Mouse (Mus musculus): ENCODE data around the gene Krt79. TPM values are rescaled to one million over a fixed set of nuclear protein-coding genes. Genes with fewer than 3 reads are reported as not detected.

Gene Krt79
- polyA plus RNA-seq, 1 experiment from 2014 or later: 0.80 TPM

DNA sequence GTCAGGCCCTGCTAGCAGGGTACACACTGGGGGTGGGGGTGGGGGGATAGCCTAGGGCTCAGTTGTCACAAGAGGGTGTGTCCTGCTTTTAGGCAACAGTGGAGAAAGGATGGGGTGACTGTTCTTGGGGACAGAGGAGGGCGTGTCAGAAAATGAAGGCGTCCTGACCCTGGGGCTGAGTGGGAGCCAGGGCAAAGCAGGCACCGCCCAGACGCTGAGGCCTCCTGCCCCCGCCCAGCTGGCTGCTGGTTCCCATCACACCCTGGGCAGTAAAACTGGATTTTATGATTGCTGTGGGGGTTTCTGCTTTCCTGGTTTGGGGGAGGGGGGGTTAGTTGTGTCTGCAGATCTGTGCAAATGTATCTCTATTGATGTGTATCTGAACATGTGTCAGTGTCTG lies 35.9 kb upstream of the Krt79 start:
- H3K27ac ChIP-seq (ENCODE audit: low read length): peak overlapping the region; percentile 88
- peak overlapping the region; percentile 49; the same call in 1 of the 2 replicates for H3K9ac ChIP-seq (ENCODE audit: low read length)
- no peak overlapping the region for H3K4me2 ChIP-seq (ENCODE audit: low read depth, low read length)
- no peak overlapping the region for H3K4me3 ChIP-seq (ENCODE audit: low read length)
- no peak for ATAC-seq (ENCODE audit: low read depth)
- WGBS: 51% methylated on average over 5 of the region's 5 CpGs
- H3K27me3 ChIP-seq (ENCODE audit: control insufficient read depth, insufficient read depth, low read depth, low read length): no peaks in the 10 kb centered on the region; the same call in 1 of the 2 replicates
- no peaks in the 10 kb centered on the region for H3K36me3 ChIP-seq (ENCODE audit: control insufficient read depth, insufficient read depth, low read length)
- peaks cover 36% of the 10 kb centered on the region for H3K4me1 ChIP-seq (replicated peaks; ENCODE audit: control insufficient read depth, insufficient read depth, low read length)
- H3K9me3 ChIP-seq (ENCODE audit: control insufficient read depth, low read length): no peaks in the 10 kb centered on the region

DNA sequence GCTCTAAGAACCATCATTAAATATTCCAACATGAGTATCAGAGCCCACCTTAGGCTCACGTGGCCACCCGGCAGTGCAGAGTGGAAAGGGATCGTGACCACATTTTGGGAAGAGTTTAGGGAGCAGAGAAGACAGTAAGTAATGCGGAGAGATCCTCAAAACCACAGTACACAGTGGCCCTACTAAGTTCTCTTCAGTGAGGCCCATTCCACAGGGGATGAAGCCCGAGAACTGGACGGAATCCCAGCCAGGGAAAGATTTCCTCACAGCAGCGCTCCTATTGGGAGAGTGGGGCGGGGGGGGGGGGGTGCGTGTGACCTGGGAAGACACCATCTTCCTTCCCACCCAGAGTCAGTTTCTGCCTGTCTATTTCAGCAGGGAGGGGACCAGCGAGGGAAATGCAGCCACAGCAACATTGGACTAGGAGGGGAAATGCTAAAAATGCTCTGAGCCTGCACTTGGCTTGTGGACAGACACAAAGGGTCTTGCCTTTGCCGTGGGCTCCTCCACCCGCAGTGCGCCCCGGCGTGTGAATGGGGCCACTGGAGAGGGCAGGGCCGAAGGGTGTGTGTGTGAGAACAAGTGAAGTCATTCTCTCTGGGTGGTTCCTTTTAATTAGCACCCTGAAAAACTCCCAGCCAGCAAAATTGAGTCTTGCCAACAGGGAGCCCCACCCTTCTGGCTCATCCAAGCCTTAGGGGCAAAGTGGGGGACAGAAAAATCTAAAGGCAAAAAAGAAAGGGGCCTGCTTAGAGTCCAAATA lies 34.1 kb upstream of the Krt79 start:
- no peak for ATAC-seq (ENCODE audit: low read depth)
- WGBS: 56% methylated on average over 15 of the region's 16 CpGs
- Histone ChIP-seq H3K36me3 (ENCODE audit: control insufficient read depth, insufficient read depth, low read length) (no peaks in the 10 kb centered on the region), H3K27me3 (ENCODE audit: control insufficient read depth, insufficient read depth, low read depth, low read length) (no peaks in the 10 kb centered on the region; the same call in 1 of the 2 replicates), H3K4me1 (replicated peaks; ENCODE audit: control insufficient read depth, insufficient read depth, low read length) (peaks cover 38% of the 10 kb centered on the region), H3K4me3 (ENCODE audit: low read length) (no peak overlapping the region), H3K4me2 (ENCODE audit: low read depth, low read length) (no peak overlapping the region), H3K9ac (ENCODE audit: low read length) (0 out of 2 replicates have a peak overlapping the region, but pooled peaks have one; percentile 23), H3K27ac (ENCODE audit: low read length) (peak overlapping the region; percentile 16), H3K9me3 (ENCODE audit: control insufficient read depth, low read length) (no peaks in the 10 kb centered on the region)

DNA sequence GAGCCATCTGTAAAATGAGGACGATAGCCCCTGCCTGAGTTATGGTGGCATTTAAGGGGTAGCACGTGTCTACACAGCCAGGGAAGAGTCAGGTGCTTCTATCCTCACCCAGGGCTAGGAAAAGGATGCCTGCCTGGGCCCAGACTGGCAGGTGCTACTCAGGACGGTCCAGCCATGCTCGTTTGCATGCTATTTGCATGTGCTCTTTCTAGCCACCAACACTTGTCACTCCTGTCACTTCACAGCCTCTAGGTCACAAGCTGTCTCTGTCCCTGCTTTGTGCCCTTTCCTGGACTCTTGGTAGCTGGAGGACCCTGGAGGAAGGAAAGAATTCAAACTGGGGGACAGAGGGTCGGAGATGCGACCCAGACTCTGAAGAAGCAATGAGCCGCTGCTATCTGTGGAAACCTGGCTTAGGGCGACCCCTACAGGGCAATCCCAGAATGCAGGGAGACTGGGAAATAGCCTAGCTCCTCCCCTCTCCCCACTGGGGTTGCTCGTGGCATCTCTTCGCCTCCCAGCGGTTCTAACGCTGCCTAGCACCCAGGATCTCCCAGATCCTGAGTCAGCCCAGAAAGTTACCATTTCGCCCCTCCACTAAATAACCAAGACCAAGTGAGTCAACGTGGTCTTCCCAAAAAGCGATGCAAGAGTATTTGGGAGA lies 33.4 kb upstream of the Krt79 start:
- Histone ChIP-seq H3K9me3 (ENCODE audit: control insufficient read depth, low read length) (no peaks in the 10 kb centered on the region), H3K36me3 (ENCODE audit: control insufficient read depth, insufficient read depth, low read length) (no peaks in the 10 kb centered on the region), H3K4me1 (replicated peaks; ENCODE audit: control insufficient read depth, insufficient read depth, low read length) (peaks cover 38% of the 10 kb centered on the region), H3K4me2 (ENCODE audit: low read depth, low read length) (no peak overlapping the region), H3K4me3 (ENCODE audit: low read length) (no peak overlapping the region), H3K27ac (ENCODE audit: low read length) (peak overlapping the region; percentile 16; the same call in 1 of the 2 replicates), H3K9ac (ENCODE audit: low read length) (no peak overlapping the region), H3K27me3 (ENCODE audit: control insufficient read depth, insufficient read depth, low read depth, low read length) (no peaks in the 10 kb centered on the region; the same call in 1 of the 2 replicates)
- ATAC-seq (ENCODE audit: low read depth): peak; percentile 35; the same call in 1 of the 2 replicates
- 8% methylated on average over 15 of the region's 15 CpGs for WGBS

DNA sequence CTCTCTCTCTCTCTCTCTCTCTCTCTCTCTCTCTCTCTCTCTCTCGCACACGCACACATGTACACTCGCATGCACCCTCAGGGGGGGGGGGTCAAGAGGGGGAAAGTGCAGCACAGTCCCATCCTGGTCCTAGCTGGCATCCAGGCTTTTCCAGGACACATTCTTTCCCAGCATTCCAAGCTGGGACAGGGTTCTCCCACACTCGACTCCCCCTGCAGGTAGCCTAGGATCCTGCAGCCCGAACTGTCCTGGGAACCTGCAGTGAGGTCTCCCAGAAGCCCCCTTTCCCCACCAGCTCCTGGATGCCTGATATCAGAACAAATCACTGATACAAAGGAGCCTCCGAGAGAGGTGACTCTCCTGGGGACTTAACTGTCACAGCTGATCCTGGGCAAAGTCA lies 30.4 kb upstream of the Krt79 start:
- 0 out of 2 replicates have a peak overlapping the region, but pooled peaks have one; percentile 30 for H3K9ac ChIP-seq (ENCODE audit: low read length)
- no peaks in the 10 kb centered on the region for H3K9me3 ChIP-seq (ENCODE audit: control insufficient read depth, low read length)
- 4% methylated on average over 3 of the region's 6 CpGs for WGBS
- H3K27me3 ChIP-seq (ENCODE audit: control insufficient read depth, insufficient read depth, low read depth, low read length): no peaks in the 10 kb centered on the region; the same call in 1 of the 2 replicates
- H3K36me3 ChIP-seq (ENCODE audit: control insufficient read depth, insufficient read depth, low read length): no peaks in the 10 kb centered on the region
- no peak overlapping the region for H3K27ac ChIP-seq (ENCODE audit: low read length)
- H3K4me1 ChIP-seq (replicated peaks; ENCODE audit: control insufficient read depth, insufficient read depth, low read length): peaks cover 14% of the 10 kb centered on the region
- ATAC-seq (ENCODE audit: low read depth): no peak
- no peak overlapping the region for H3K4me2 ChIP-seq (ENCODE audit: low read depth, low read length)
- no peak overlapping the region for H3K4me3 ChIP-seq (ENCODE audit: low read length)

DNA sequence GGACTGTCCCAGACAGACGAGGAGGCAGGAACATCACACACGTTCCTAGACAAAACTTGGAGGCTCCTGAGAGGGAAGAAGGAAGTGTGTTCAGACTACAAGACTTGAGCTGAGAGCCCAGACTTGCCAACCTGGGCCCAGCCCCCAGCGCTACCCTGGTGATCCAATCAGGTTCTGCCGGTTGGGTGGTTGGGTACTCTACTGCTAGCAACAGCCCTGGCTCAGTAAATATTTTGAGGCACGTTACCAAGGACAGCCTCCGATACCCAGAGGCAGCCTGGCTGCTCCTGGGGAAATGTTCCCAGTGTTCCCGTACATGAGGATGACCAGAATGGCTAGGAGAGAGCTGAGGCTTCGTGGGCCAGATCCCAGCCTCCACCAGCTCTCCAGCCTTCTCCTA lies 26.7 kb upstream of the Krt79 start:
- ATAC-seq (ENCODE audit: low read depth): peak; percentile 86
- Histone ChIP-seq H3K4me1 (replicated peaks; ENCODE audit: control insufficient read depth, insufficient read depth, low read length) (peaks cover 7% of the 10 kb centered on the region; the same call in 1 of the 2 replicates), H3K27me3 (ENCODE audit: control insufficient read depth, insufficient read depth, low read depth, low read length) (no peaks in the 10 kb centered on the region), H3K27ac (ENCODE audit: low read length) (peak overlapping the region; percentile 4; the same call in 1 of the 2 replicates), H3K4me3 (ENCODE audit: low read length) (no peak overlapping the region), H3K4me2 (ENCODE audit: low read depth, low read length) (no peak overlapping the region), H3K9ac (ENCODE audit: low read length) (no peak overlapping the region), H3K36me3 (ENCODE audit: control insufficient read depth, insufficient read depth, low read length) (no peaks in the 10 kb centered on the region), H3K9me3 (ENCODE audit: control insufficient read depth, low read length) (no peaks in the 10 kb centered on the region)
- WGBS: 58% methylated on average over 8 of the region's 8 CpGs

DNA sequence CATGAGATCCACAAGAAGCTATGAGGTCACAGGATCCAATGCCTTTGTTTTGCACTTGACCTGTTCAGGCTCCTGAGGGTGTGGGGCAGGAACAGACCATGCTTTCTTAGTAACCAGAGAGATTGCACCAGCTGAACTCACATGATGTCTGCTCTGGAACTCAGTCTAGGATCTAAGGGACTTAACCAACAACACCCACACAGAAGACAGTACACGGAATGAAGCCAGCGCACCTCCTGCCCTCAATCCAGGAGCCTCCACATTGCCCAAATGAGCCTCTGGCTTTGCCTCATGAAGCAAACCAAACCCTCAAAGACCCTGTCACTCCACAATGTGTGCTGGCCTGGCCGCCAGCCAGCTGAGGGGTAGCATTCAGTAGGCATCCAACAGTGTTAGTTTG lies 18.8 kb upstream of the Krt79 start:
- Histone ChIP-seq H3K4me1 (replicated peaks; ENCODE audit: control insufficient read depth, insufficient read depth, low read length) (no peaks in the 10 kb centered on the region), H3K4me3 (ENCODE audit: low read length) (no peak overlapping the region), H3K9ac (ENCODE audit: low read length) (no peak overlapping the region), H3K36me3 (ENCODE audit: control insufficient read depth, insufficient read depth, low read length) (no peaks in the 10 kb centered on the region), H3K4me2 (ENCODE audit: low read depth, low read length) (no peak overlapping the region), H3K27ac (ENCODE audit: low read length) (no peak overlapping the region), H3K27me3 (ENCODE audit: control insufficient read depth, insufficient read depth, low read depth, low read length) (no peaks in the 10 kb centered on the region), H3K9me3 (ENCODE audit: control insufficient read depth, low read length) (no peaks in the 10 kb centered on the region)
- WGBS: 88% methylated on average over 3 of the region's 3 CpGs
- no peak for ATAC-seq (ENCODE audit: low read depth)

DNA sequence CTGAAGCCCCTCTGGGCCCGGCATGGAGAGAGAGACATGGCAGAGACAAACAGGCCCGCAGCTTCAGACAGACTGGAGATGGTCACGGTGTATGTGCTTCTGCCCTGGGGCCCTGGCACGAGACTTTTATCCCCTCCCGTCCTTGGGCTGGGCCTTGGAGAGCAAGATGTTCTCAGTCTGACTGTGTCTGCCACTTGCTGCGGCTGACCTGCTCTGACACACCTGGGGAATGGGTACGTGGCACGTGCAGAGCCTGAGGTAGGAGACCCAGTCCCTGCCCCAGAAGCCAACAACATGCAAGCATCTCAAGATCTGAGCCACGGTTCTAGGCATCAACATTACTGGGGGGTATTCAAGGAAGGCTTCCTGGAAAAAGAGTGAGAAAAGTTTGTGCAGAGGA lies 14.1 kb upstream of the Krt79 start, which contains the start of gene Krt78:
TSS of gene Krt78 (minus strand) at position 101 of the 400 bp plus-strand sequence.
- ATAC-seq (ENCODE audit: low read depth): no peak
- H3K4me3 ChIP-seq (ENCODE audit: low read length): no peak within 1 kb of the TSS
- no peak within 1 kb of the TSS for H3K9ac ChIP-seq (ENCODE audit: low read length)
- WGBS: 78% methylated on average over 9 of the region's 9 CpGs
- no peaks in the 10 kb centered on the region for H3K36me3 ChIP-seq (ENCODE audit: control insufficient read depth, insufficient read depth, low read length)
- no peaks in the 10 kb centered on the region for H3K9me3 ChIP-seq (ENCODE audit: control insufficient read depth, low read length)
- peaks cover 13% of the 10 kb centered on the region; the same call in 1 of the 2 replicates for H3K4me1 ChIP-seq (replicated peaks; ENCODE audit: control insufficient read depth, insufficient read depth, low read length)
- H3K27me3 ChIP-seq (ENCODE audit: control insufficient read depth, insufficient read depth, low read depth, low read length): no peaks in the 10 kb centered on the region
- H3K27ac ChIP-seq (ENCODE audit: low read length): peak within 1 kb of the TSS; percentile 79
- H3K4me2 ChIP-seq (ENCODE audit: low read depth, low read length): no peak within 1 kb of the TSS

DNA sequence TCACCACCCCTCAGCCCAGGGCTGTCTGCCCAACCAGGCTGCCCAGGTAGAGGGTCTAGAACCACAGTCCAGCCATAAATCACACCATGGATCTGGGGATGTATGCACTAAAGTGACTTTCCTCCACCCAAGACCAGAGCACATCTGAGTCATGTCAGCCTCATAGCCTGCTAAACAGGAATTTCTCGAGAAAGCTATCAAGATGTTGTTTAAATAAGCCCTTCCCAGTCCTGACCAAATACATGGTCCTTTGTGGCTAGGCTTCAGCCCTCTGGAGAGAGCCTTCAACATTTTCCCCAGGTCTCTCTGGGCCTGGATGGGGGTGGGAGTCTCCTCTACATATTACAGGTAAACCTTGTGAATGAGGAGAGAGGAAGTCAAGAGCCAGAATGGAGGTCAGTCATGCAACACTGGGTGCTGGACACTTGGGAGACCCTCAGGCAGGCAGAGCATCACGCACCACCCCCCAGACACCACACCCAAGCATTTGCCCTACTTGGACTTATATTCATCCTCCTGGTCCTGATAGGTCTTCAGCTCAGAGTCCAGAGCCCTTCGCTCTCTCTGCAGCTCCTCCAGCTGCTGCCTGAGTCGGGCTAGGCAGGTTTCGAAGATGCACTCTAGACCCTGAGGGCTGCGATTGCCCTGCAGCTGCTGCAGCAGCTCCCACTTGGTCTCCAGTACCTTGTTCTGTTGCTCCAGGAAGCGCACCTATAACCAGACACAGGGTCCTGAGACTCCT lies 12.8 kb upstream of the Krt79 start:
- Histone ChIP-seq H3K9ac (ENCODE audit: low read length) (no peak overlapping the region), H3K4me1 (replicated peaks; ENCODE audit: control insufficient read depth, insufficient read depth, low read length) (peaks cover 13% of the 10 kb centered on the region; the same call in 1 of the 2 replicates), H3K27ac (ENCODE audit: low read length) (peak overlapping the region; percentile 79), H3K27me3 (ENCODE audit: control insufficient read depth, insufficient read depth, low read depth, low read length) (no peaks in the 10 kb centered on the region), H3K36me3 (ENCODE audit: control insufficient read depth, insufficient read depth, low read length) (no peaks in the 10 kb centered on the region), H3K4me3 (ENCODE audit: low read length) (no peak overlapping the region), H3K4me2 (ENCODE audit: low read depth, low read length) (no peak overlapping the region), H3K9me3 (ENCODE audit: control insufficient read depth, low read length) (no peaks in the 10 kb centered on the region)
- peak; percentile 81 for ATAC-seq (ENCODE audit: low read depth)
- 63% methylated on average over 7 of the region's 7 CpGs for WGBS

DNA sequence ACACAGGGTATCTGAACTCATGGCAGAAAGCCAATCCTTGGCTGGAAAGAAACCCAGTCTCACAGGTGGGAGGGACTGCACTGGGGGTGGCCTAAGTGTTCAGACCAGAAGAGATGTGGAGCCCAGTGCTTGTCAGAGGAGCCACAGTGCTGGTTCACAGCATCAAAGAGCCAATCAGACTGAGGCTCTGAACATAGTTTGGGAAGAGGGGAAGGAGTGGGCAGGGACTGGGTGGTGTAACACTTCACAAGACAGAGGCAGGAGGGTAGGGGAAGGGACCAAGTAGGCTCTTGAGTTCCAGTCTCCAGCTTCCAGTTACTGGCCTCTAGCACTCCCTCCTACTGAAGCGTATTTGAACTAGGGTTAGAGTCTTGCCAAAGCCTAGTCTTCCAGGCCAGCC lies 5.3 kb upstream of the Krt79 start:
- WGBS: 44% methylated on average over 1 of the region's 1 CpGs

More for the DNA sequence above, 5.3 kb upstream of the Krt79 start:
- Histone ChIP-seq H3K4me3 (ENCODE audit: low read length) (no peak overlapping the region), H3K4me1 (replicated peaks; ENCODE audit: control insufficient read depth, insufficient read depth, low read length) (peaks cover 4% of the 10 kb centered on the region; the same call in 1 of the 2 replicates), H3K4me2 (ENCODE audit: low read depth, low read length) (no peak overlapping the region), H3K36me3 (ENCODE audit: control insufficient read depth, insufficient read depth, low read length) (no peaks in the 10 kb centered on the region), H3K27ac (ENCODE audit: low read length) (no peak overlapping the region), H3K27me3 (ENCODE audit: control insufficient read depth, insufficient read depth, low read depth, low read length) (no peaks in the 10 kb centered on the region), H3K9ac (ENCODE audit: low read length) (no peak overlapping the region), H3K9me3 (ENCODE audit: control insufficient read depth, low read length) (no peaks in the 10 kb centered on the region)
- peak; percentile 72; the same call in 1 of the 2 replicates for ATAC-seq (ENCODE audit: low read depth)

Data from lung, embryonic 16.5 days (tissue).